Comparison of ENCODE assay signal across 12 mouse cellular contexts in genomic region chr11:61024996-61025395, GRCm38 (mm10). TPM values are rescaled to one million over a fixed set of nuclear protein-coding genes. Genes with fewer than 3 reads are reported as not detected.
DNase-seq lines count a peak whose midpoint lies in the region; ATAC-seq and TF ChIP-seq lines count a peak whose summit lies in the region.
"Had no signal": no experiment of that assay in that cellular context is flagged by ENCODE, and none has a peak within 500 bp of the region (broad histone marks: within the 10 kb centered on the region; RNA-seq: fewer than 3 reads in every experiment).

No protein-coding gene starts in this region.

- H3K9ac ChIP-seq in embryonic facial prominence, embryonic 11.5 days (replicated peaks; ENCODE audit: low read length) = no peak overlapping the region
- no peak overlapping the region for H3K9ac ChIP-seq in hindbrain, embryonic 15.5 days
- no peak overlapping the region for H3K9ac ChIP-seq in stomach, postnatal 0 days (ENCODE audit: low read length)
- H3K9ac ChIP-seq: embryonic facial prominence, embryonic 12.5 days had no signal

- 0 out of 2 replicates have a peak, but pooled peaks have one; percentile 36 for ATAC-seq in embryonic facial prominence, embryonic 11.5 days (replicated peaks; ENCODE audit: insufficient number of reproducible peaks, low FRiP score, low TSS enrichment, low read depth)
- ATAC-seq in hindbrain, embryonic 15.5 days (ENCODE audit: low FRiP score, low read depth) = peak; percentile 66
- ATAC-seq in stomach, postnatal 0 days (ENCODE audit: low FRiP score, low TSS enrichment) = no peak

- TF ChIP-seq EP300 in stomach, postnatal 0 days (optimal IDR thresholded peaks at IDR 0.05) = no peak

- no peak for TF ChIP-seq CTCF in stomach, postnatal 0 days (IDR thresholded peaks at IDR 0.05; ENCODE audit: low read depth)

- H3K27ac ChIP-seq in embryonic facial prominence, embryonic 11.5 days (replicated peaks; ENCODE audit: low read depth, low read length) = no peak overlapping the region
- H3K27ac ChIP-seq in embryonic facial prominence, embryonic 10.5 days (replicated peaks) = no peak overlapping the region
- peak overlapping the region; percentile 31; the same call in 1 of the 2 replicates for H3K27ac ChIP-seq in hindbrain, embryonic 15.5 days (replicated peaks)
- no peak overlapping the region for H3K27ac ChIP-seq in stomach, postnatal 0 days (replicated peaks)
- H3K27ac ChIP-seq: embryonic facial prominence, embryonic 12.5 days had no signal

- peaks cover 43% of the 10 kb centered on the region for H3K27me3 ChIP-seq in embryonic facial prominence, embryonic 11.5 days (ENCODE audit: control insufficient read depth, insufficient read depth, low read length)
- H3K27me3 ChIP-seq in embryonic facial prominence, embryonic 10.5 days (replicated peaks; ENCODE audit: low read depth, poor library complexity, severe bottlenecking) = peaks cover 73% of the 10 kb centered on the region
- H3K27me3 ChIP-seq in hindbrain, embryonic 15.5 days = peaks cover 30% of the 10 kb centered on the region
- peaks cover 21% of the 10 kb centered on the region; the same call in 1 of the 2 replicates for H3K27me3 ChIP-seq in stomach, postnatal 0 days (ENCODE audit: control insufficient read depth, insufficient read depth, low read length)

- no peaks in the 10 kb centered on the region; the same call in none of the 2 replicates for H3K4me1 ChIP-seq in embryonic facial prominence, embryonic 11.5 days (ENCODE audit: control insufficient read depth, insufficient read depth, low read length)
- H3K4me1 ChIP-seq in embryonic facial prominence, embryonic 10.5 days = peaks cover 70% of the 10 kb centered on the region
- peaks cover 63% of the 10 kb centered on the region for H3K4me1 ChIP-seq in hindbrain, embryonic 15.5 days (replicated peaks)
- H3K4me1 ChIP-seq in stomach, postnatal 0 days (replicated peaks; ENCODE audit: control insufficient read depth, insufficient read depth) = no peaks in the 10 kb centered on the region; the same call in 1 of the 2 replicates

- DNase-seq in embryonic facial prominence, embryonic 11.5 days (ENCODE audit: low spot score) = no peak
- DNase-seq in embryonic facial prominence, embryonic 10.5 days (ENCODE audit: low spot score) = no peak
- DNase-seq in retina, postnatal 1 day = peak; percentile 84
- DNase-seq in retina, embryonic 14.5 days (ENCODE audit: low spot score) = no peak
- peak; percentile 39 for DNase-seq in stomach, postnatal 0 days (ENCODE audit: low spot score)
- no peak for DNase-seq in lung, postnatal 10 days
- no peak for DNase-seq in right cerebral cortex, postnatal 25 days
- DNase-seq: adrenal gland, postnatal 10 days; kidney, adult 11 months; liver had no signal

- H3K36me3 ChIP-seq in embryonic facial prominence, embryonic 11.5 days (replicated peaks; ENCODE audit: control insufficient read depth, insufficient read depth, low read depth, low read length) = no peaks in the 10 kb centered on the region
- H3K36me3 ChIP-seq in embryonic facial prominence, embryonic 10.5 days (replicated peaks) = no peaks in the 10 kb centered on the region
- no peaks in the 10 kb centered on the region for H3K36me3 ChIP-seq in hindbrain, embryonic 15.5 days
- H3K36me3 ChIP-seq in stomach, postnatal 0 days (ENCODE audit: control insufficient read depth, insufficient read depth, low read length) = no peaks in the 10 kb centered on the region
- H3K36me3 ChIP-seq: embryonic facial prominence, embryonic 12.5 days had no signal

- WGBS in embryonic facial prominence, embryonic 11.5 days = 61% methylated on average over 6 of the region's 6 CpGs
- 62% methylated on average over 6 of the region's 6 CpGs for WGBS in embryonic facial prominence, embryonic 10.5 days
- 35% methylated on average over 6 of the region's 6 CpGs for WGBS in hindbrain, embryonic 15.5 days
- 54% methylated on average over 6 of the region's 6 CpGs for WGBS in stomach, postnatal 0 days

- no peak overlapping the region for H3K4me2 ChIP-seq in embryonic facial prominence, embryonic 11.5 days (ENCODE audit: low read depth, low read length)
- peak overlapping the region; percentile 84; the same call in 1 of the 2 replicates for H3K4me2 ChIP-seq in hindbrain, embryonic 15.5 days
- H3K4me2 ChIP-seq in stomach, postnatal 0 days (replicated peaks; ENCODE audit: low read depth) = no peak overlapping the region
- H3K4me2 ChIP-seq: embryonic facial prominence, embryonic 12.5 days had no signal

- no peaks in the 10 kb centered on the region for H3K9me3 ChIP-seq in embryonic facial prominence, embryonic 11.5 days (replicated peaks; ENCODE audit: control insufficient read depth, low read length)
- H3K9me3 ChIP-seq in embryonic facial prominence, embryonic 10.5 days = no peaks in the 10 kb centered on the region
- no peaks in the 10 kb centered on the region for H3K9me3 ChIP-seq in hindbrain, embryonic 15.5 days
- no peaks in the 10 kb centered on the region for H3K9me3 ChIP-seq in stomach, postnatal 0 days (ENCODE audit: control insufficient read depth, low read length)
- H3K9me3 ChIP-seq: embryonic facial prominence, embryonic 12.5 days had no signal

- no peak overlapping the region for H3K4me3 ChIP-seq in embryonic facial prominence, embryonic 11.5 days (ENCODE audit: low read depth, low read length)
- no peak overlapping the region for H3K4me3 ChIP-seq in embryonic facial prominence, embryonic 10.5 days
- H3K4me3 ChIP-seq in hindbrain, embryonic 15.5 days = no peak overlapping the region
- no peak overlapping the region for H3K4me3 ChIP-seq in stomach, postnatal 0 days (ENCODE audit: low read depth, low read length)
- H3K4me3 ChIP-seq: embryonic facial prominence, embryonic 12.5 days had no signal

RNA-seq across cellular contexts. Expression of gene Kcnj12, which starts 2.6 kb away (rescaled TPM):
- 2.4 and 2.7 TPM in 2 replicates for polyA plus RNA-seq in embryonic facial prominence, embryonic 11.5 days (2014; fragmentation: Nextera tagmentation; extraction: Ambion mirVana)
- polyA plus RNA-seq in embryonic facial prominence, embryonic 10.5 days (2016; fragmentation: Nextera tagmentation; extraction: Ambion mirVana) = 2.2 and 2.5 TPM in 2 replicates
- 4.9 and 5.2 TPM in 2 replicates for polyA plus RNA-seq in hindbrain, embryonic 15.5 days (2015; fragmentation: Nextera tagmentation; extraction: Ambion mirVana)
- polyA plus RNA-seq in stomach, postnatal 0 days (2015; fragmentation: Nextera tagmentation; extraction: Ambion mirVana) = 0.59 and 0.77 TPM in 2 replicates

Comparison
In these comparisons a context has a peak if more than half of its experiments do, and no peak if none do; other contexts are left out.
1. DNase-seq: peak in retina, postnatal 1 day (single experiment) and stomach, postnatal 0 days (single experiment); none in embryonic facial prominence, embryonic 11.5 days (single experiment), embryonic facial prominence, embryonic 10.5 days (single experiment), retina, embryonic 14.5 days (single experiment), lung, postnatal 10 days (single experiment) and right cerebral cortex, postnatal 25 days (single experiment).